Mouse (Mus musculus) gastrocnemius, postnatal 4 days (tissue): ENCODE results near the gene Stim1. TPM values are rescaled to one million over a fixed set of nuclear protein-coding genes. Genes with fewer than 3 reads are reported as not detected.
"Not testable (repeated sequence)": the region's sequence is repeated elsewhere in the genome, so short reads cannot be mapped to it uniquely, and the experiment has no call there.

Experiments
- DNase-seq, 2 experiments: peaks; one replicate each; pipeline ENCODE4 v3.0.0; 2021 to 2022; ENCODE audit warnings: low spot score in 2 of 2, mixed read lengths in 2 of 2
- total RNA-seq, 2 experiments: library from RNA; stranded (reverse); gene quantifications; 2 replicates each; pipeline ENCODE4 v1.2.3; 2021

The Stim1 gene
- total RNA-seq, 2 experiments from 2014 or later, result 248 to 260 TPM

DNA sequence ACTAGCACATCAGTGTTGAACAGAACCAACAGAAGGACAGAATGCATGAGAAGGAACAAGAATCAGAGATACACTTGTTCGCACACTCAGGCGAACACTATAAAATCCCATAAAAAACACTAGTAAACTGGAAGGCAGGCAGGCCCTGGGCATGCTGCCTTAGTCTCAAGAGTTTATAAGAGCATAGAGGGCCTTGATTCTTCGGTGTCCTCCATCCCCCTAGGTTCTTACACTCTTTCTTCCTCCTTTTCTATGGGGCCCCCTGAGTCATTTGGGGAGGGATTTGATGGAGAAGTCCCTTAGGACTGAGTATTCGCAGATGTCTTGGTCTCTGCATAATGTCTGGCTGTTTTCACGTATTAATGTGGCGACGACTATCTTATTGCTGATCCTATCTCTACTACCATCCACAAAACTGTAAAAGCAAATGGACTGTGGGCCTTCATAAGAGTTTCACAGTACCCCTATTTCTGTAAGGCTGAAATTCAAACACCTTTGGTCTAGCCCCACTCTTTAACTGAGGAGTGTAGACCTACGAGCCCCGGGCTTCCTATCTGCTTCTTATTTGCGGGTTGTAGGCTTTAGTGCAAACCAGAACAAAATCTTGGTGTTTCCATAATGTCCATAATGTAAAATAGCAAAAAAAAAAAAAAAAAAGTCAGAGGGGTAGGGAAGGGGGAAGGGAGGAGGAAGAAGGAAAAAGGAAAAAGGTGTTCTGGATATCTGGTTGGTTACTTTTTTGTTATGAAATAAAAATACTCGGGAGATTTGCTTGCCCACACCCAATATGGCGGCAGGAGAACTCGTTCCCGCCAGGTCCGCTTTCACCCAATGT lies 173.4 kb downstream of the Stim1 start:
- no peak for DNase-seq

DNA sequence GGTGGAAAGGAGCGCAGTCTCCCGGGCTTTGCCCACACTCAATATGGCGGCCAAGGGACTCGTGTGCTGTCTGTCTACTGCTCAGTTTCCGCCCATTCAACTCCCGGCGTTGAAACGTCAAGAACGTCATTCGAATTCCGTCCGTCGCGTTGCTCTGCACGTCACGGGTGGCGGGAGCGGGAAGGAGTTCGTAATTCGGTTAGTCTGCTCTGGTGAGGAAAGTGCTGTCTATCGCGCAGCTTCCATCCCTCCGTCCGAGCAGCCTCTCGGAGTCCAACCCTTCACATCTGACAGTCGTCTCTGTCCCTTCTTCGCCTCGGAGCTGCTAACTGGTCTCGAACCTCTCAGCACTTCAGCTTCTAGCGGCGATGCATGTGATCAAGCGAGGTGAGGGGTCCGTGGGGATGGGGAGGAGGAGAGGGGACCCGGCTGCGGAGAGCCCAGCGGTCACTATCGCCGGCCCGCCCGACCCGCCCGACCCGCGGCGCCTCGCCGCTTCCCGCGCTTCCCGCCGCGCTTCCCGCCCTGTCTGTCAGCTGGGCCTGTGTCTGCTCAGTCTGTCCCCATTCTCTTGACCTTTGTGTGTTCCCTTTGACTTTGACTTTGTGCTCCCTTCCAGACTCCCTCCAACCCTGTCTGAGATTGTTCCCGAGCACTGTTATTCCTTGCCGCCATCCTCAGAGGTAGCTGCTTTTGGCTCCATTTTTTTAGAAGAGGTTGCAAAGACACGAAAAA lies 174.2 kb downstream of the Stim1 start, which contains the start of gene Rrm1:
TSS of gene Rrm1 (plus strand) at position 39 of the 735 bp plus-strand sequence.
- DNase-seq, result peak; percentile 75 to 91

GRCm38 (mm10) chr7:102442432-102442831 lies 174.8 kb downstream of the Stim1 start:
- no peak for DNase-seq

DNA sequence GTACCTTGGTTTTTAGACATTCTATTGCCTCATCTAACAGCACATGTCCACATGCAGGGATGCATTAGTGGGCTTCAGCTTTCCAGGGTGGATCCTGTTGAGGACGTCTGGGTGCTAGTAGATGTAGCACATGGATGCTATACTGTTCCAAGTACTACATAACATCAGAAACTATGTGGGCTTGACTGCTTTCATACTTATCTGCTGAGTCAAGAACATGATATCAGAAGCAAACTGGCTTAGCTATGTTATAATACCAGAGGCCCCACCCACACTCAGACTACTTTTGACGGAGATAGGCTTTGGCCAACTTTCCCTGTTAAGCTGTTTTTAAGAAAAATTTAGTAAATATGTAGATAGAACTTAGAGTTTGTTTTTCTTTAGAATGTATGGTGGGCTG lies 176.7 kb downstream of the Stim1 start:
- DNase-seq, result no peak

DNA sequence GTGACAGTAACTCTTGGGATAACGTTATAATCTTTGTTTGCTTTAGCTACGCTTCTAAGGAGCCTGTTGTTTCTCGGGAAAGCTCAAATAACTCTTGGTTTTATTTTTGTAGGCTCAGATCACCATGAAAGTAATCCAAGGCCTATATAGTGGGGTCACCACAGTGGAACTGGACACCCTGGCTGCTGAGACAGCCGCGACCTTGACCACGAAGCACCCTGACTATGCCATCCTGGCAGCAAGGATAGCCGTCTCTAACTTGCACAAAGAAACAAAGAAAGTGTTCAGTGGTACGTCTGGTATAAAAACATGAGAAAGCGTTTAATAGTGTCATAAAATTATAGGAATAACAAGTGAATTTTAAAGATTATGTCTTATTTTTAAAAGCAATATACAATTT lies 178.8 kb downstream of the Stim1 start:
- DNase-seq, result no peak

GRCm38 (mm10) chr7:102458618-102459380 lies 191.2 kb downstream of the Stim1 start:
- DNase-seq, result no peak

DNA sequence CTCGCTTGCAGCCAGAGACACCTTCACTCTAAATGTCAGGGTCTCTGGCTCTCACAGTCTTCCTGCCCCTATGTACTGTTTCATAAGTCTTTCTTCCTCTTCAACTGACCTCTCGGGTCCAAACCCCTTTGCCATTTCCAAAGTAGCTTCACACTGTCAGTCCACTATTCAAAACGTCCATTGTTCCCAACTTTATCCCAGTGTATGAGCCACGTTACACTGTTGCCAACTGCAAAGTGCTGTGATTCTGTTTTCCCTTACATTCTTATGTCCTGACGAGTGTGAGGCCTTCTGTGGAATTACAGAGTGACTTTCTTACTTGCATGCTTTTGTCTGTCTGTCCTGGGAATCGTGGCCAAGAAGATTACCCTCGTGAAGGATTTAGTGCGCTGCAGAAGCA lies 200.0 kb downstream of the Stim1 start:
- DNase-seq, result no peak

DNA sequence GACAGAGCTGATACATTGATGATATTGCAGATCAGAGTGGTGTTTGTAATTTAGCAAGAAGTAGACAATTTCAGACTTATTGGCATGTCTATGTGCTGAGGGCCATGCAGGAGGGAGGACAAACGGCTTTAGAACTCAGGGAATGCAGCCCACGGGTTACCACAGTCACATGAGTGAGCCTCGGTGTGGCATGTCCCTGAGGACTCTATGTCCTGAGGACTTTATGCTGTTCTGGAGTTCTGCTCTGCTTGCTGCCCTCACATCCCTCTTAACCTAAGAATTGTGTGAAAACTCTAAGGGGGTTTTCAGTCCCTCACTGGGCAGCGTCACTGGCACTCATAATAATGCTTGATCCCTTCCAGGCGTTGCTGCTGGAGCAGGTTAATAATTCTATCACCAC lies 205.1 kb downstream of the Stim1 start:
- no peak for DNase-seq

DNA sequence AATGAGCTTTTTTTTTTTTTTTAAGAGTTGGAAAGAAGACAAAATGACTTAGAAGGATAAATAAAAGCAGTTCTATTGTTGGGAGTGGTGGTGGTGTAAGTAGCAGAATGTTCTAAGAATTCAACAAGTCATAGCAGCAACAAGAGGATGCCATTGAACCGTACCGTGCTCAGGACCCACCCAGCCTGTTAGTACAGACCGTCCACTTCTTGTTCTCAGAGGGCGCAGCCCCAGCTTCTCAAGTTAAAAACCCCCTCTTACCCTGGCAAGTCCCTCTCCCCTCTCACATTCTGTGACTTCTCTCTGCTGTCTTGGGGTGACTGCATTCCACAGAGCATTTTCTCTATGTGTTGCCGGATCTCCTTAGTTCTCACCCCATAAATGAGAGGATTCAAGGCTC lies 209.0 kb downstream of the Stim1 start:
- no peak for DNase-seq

DNA sequence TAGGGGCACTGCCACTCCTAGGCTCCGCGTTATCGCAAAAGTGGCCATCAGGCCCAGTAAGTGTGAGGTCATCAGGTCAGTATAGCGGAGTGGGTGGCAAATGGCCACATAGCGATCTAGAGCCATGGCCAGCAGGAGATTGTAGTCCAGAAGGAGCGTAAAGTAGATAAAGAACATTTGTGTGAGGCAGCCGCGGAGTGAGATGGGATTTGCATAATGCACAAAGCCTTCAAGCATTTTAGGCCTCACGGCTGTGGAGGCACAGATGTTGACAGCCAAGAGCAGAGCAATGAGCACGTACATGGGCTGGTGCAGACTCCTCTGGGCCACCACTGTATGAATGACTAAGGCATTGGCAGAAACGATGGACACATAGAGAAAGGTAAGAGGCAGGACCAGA lies 209.8 kb downstream of the Stim1 start:
- no peak for DNase-seq

DNA sequence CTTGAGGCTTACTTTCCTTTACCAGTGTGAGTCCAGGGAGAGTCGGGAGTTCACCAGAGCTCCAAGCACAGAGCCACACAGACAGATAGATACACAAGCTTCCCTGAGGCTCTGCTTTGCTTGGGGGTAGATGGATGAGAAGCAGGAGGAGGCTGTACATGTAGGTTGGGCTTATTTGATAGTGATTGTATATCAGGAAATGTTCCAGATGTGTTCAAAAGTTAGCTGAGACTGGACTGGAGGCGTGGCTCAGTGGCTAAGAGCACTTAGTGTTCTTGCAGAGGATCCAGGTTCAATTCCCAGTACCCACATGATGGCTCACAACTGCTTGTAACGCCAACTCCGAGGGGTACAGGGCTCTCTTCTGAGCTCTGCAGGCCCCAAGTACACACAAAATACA lies 210.8 kb downstream of the Stim1 start:
- DNase-seq, result no peak

GRCm38 (mm10) chr7:102478926-102479325 lies 211.3 kb downstream of the Stim1 start:
- DNase-seq, result no peak

DNA sequence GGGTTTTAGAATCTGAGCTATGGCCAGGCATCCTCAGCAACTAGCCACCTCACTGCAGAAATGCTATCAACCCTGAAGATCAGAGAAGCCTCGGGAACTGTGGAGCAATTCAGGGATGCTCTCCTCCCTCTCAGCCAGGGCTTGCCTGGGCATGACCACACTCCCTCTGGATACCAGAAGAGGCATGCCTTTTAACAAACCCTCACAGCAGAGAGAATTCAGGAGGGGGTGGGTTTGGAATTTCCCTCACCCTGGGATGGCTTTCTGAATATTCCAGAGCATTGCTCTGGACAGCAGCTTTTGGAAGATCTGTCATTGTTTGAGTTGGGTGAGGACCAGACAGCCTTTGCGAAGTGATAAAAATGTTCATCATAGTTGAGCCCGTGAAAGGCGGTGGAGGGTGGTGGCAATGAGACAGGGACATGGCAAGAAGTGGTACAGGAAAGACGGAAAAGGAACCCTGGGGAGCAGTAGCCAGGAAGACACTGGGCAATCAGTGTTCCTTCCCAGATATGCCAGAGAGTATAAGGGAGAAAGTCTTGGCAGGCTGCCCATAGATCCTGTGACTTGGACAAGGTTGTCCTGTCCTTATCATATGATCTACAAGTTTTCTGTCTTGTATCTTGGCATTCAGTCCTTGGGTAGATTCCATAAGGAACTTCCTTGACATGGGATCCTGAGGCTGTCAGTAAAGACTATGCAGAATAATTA lies 211.9 kb downstream of the Stim1 start:
- DNase-seq, result peak in 1 of 2 experiments; percentile 36

- DNase-seq, result no peak
These were observed 213.2 kb downstream of the Stim1 start for GRCm38 (mm10) chr7:102480821-102481220.

GRCm38 (mm10) chr7:102481579-102481978 lies 214.0 kb downstream of the Stim1 start, which contains the start of gene Olfr543:
Gene Olfr543, minus strand, starts transcription at chr7:102481679.
- DNase-seq, result no peak

DNA sequence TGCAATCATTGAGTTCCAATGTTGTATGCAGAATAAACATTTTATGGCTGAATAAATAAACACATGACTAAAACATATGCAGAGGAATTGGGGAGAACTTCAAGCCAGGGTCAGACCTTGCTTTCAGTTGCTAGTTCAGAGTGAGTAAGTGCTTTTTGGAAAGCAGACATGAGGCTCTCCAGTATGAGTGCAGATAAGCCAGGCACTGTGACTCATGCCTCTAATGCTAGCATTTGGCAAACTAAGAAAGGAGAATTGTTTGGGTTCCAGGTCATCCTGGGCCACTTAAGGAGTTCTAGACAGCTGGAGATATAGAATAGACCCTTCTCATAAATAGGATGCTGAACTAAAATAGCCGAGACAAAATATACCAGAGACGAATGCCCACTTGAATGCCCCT lies 216.1 kb downstream of the Stim1 start:
- DNase-seq, result no peak

DNA sequence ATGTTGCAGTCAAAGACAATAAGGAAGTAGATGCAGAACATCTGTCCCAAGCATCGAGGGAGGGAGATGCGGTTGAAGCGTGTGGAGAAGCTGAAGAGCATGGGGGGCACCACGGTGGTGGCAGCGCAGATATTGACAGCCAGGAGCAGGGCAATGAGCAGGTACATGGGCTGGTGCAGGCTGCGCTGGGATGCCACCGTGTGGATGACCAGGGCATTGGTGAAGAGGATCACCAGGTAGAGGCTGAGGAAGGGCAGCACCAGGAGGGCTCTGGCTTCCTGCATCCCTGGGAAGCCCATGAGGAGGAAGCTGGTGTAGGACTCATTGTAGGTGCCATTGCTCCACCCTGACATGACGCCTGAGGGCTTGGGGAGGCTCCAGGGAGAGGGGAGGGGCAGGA lies 217.2 kb downstream of the Stim1 start:
- DNase-seq, result not testable (repeated sequence)

GRCm38 (mm10) chr7:102486105-102486504 lies 218.5 kb downstream of the Stim1 start:
- DNase-seq, result no peak
